In the genomic region with DNA sequence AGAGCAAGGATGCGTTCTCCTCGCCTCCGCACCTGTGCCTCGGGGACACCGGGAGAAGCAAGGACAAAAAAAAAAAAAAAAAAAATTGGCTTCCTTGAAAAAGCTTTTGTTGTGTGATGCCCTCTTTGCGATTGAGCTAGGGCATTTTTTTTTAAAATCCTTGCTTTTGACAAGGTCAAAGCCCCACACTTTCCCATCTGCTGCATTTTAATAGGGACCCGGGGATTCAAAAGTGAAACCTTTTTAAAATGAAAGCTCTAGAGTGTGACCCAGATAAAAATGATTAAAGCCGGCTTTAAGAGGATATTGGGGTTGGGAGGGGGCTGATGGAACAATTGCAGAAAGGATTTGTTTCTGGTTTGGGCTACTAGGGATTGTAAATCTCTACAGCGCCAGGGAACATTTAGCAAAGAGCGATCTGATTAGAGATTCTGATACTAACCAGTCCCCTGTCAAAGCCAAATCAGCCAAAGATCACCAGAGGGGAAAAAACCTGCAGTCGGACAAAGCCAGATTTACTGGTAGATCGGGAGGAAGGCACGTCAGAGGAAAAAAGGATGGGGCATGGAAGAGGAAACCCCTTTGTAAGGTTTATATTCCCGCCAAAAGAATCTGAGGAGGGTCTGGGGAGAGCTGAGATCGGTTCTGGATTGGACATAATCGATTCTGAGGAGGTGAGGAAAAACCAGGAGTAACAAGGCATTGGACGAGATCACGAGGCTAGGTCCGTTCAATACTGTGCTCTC, we compare ENCODE assay signal across 8 mouse cellular contexts. TPM values are rescaled to one million over a fixed set of nuclear protein-coding genes. Genes with fewer than 3 reads are reported as not detected.
A peak's percentile ranks its signal among the peaks of the same experiment; 100 is the strongest.
DNase-seq lines count a peak whose midpoint lies in the region; ATAC-seq and TF ChIP-seq lines count a peak whose summit lies in the region.

No protein-coding gene starts in this region.

- ATAC-seq in forebrain, embryonic 16.5 days, result peak; percentile 13
- no peak for ATAC-seq in intestine, embryonic 16.5 days
- ATAC-seq in lung, embryonic 14.5 days (ENCODE audit: insufficient read depth), result no peak

- no peaks in the 10 kb centered on the region for H3K36me3 ChIP-seq in forebrain, embryonic 16.5 days (ENCODE audit: control insufficient read depth, insufficient read depth)
- no peaks in the 10 kb centered on the region for H3K36me3 ChIP-seq in intestine, embryonic 16.5 days (ENCODE audit: control insufficient read depth, insufficient read depth, low read length)
- no peaks in the 10 kb centered on the region for H3K36me3 ChIP-seq in lung, embryonic 14.5 days (ENCODE audit: insufficient read depth)

- peak; percentile 29 to 44 for DNase-seq in right cerebral cortex, adult 2 months (ENCODE audit: low spot score in 2 of 2)
- DNase-seq in right cerebral cortex, adult 18-20 months, result no peak
- DNase-seq in cerebellum, adult 11-12 months, result peak; percentile 55
- peak; percentile 57 for DNase-seq in lung, embryonic 14.5 days
- DNase-seq in retina, postnatal 7 days (ENCODE audit: low read depth, low spot score), result peak; percentile 54
- no peak for DNase-seq in urinary bladder, adult 18-20 months (ENCODE audit: low spot score in 2 of 2)

- H3K4me2 ChIP-seq in forebrain, embryonic 16.5 days (ENCODE audit: low read length), result peak overlapping the region; percentile 95
- peak overlapping the region; percentile 75 for H3K4me2 ChIP-seq in intestine, embryonic 16.5 days (ENCODE audit: low read depth, low read length)
- H3K4me2 ChIP-seq in lung, embryonic 14.5 days, result peak overlapping the region; percentile 96

- H3K4me1 ChIP-seq in forebrain, embryonic 16.5 days (replicated peaks; ENCODE audit: control insufficient read depth, insufficient read depth, low read length), result peaks cover 17% of the 10 kb centered on the region
- no peaks in the 10 kb centered on the region for H3K4me1 ChIP-seq in intestine, embryonic 16.5 days (ENCODE audit: control insufficient read depth, insufficient read depth, low read length)
- no peaks in the 10 kb centered on the region; the same call in 1 of the 2 replicates for H3K4me1 ChIP-seq in lung, embryonic 14.5 days (ENCODE audit: insufficient read depth)

- H3K27ac ChIP-seq in forebrain, embryonic 16.5 days (ENCODE audit: low read length), result peak overlapping the region; percentile 99
- peak overlapping the region; percentile 96 for H3K27ac ChIP-seq in intestine, embryonic 16.5 days (ENCODE audit: low read length)
- peak overlapping the region; percentile 97 for H3K27ac ChIP-seq in lung, embryonic 14.5 days (ENCODE audit: low read depth)

- TF ChIP-seq CTCF in lung, embryonic 14.5 days (IDR thresholded peaks at IDR 0.05; ENCODE audit: low read depth), result no peak

- H3K9me3 ChIP-seq in forebrain, embryonic 16.5 days (ENCODE audit: control insufficient read depth, low read length), result no peaks in the 10 kb centered on the region
- no peaks in the 10 kb centered on the region for H3K9me3 ChIP-seq in intestine, embryonic 16.5 days (ENCODE audit: control insufficient read depth, low read length)
- H3K9me3 ChIP-seq in lung, embryonic 14.5 days (ENCODE audit: low read depth, low read length), result no peaks in the 10 kb centered on the region

- H3K4me3 ChIP-seq in forebrain, embryonic 16.5 days (replicated peaks; ENCODE audit: low read length), result peak overlapping the region; percentile 95
- H3K4me3 ChIP-seq in intestine, embryonic 16.5 days (ENCODE audit: low read length), result peak overlapping the region; percentile 94
- H3K4me3 ChIP-seq in lung, embryonic 14.5 days (ENCODE audit: low read depth, low read length), result peak overlapping the region; percentile 84

- H3K27me3 ChIP-seq in forebrain, embryonic 16.5 days (replicated peaks; ENCODE audit: control insufficient read depth, insufficient read depth, low read length), result no peaks in the 10 kb centered on the region
- no peaks in the 10 kb centered on the region for H3K27me3 ChIP-seq in intestine, embryonic 16.5 days (replicated peaks; ENCODE audit: control insufficient read depth, insufficient read depth, low read length)
- no peaks in the 10 kb centered on the region for H3K27me3 ChIP-seq in lung, embryonic 14.5 days (ENCODE audit: insufficient read depth, low read length)

- WGBS in forebrain, embryonic 16.5 days, result under 1% methylated on average over 19 of the region's 19 CpGs
- under 1% methylated on average over 19 of the region's 19 CpGs for WGBS in intestine, embryonic 16.5 days
- WGBS in lung, embryonic 14.5 days, result under 1% methylated on average over 19 of the region's 19 CpGs

- H3K9ac ChIP-seq in forebrain, embryonic 16.5 days (replicated peaks; ENCODE audit: low read depth, low read length), result peak overlapping the region; percentile 100
- H3K9ac ChIP-seq in intestine, embryonic 16.5 days (ENCODE audit: low read depth, low read length), result peak overlapping the region; percentile 98
- peak overlapping the region; percentile 91 for H3K9ac ChIP-seq in lung, embryonic 14.5 days

RNA-seq across cellular contexts. Expression of gene Zdhhc17, which starts 0.7 kb away (rescaled TPM):
- 60.7 and 63.6 TPM in 2 replicates for polyA plus RNA-seq in forebrain, embryonic 16.5 days (2015; fragmentation: Nextera tagmentation; extraction: Ambion mirVana)
- polyA plus RNA-seq in intestine, embryonic 16.5 days (2015; fragmentation: Nextera tagmentation; extraction: Ambion mirVana), result 12.8 and 14.8 TPM in 2 replicates
- polyA plus RNA-seq in lung, embryonic 14.5 days (2014; fragmentation: Nextera tagmentation; extraction: Ambion mirVana), result 21.2 and 27.0 TPM in 2 replicates

Comparison
In these comparisons a context has a peak if more than half of its experiments do, and no peak if none do; other contexts are left out.
1. DNase-seq: peak in right cerebral cortex, adult 2 months (2 of 2), cerebellum, adult 11-12 months (single experiment), lung, embryonic 14.5 days (single experiment) and retina, postnatal 7 days (single experiment); none in right cerebral cortex, adult 18-20 months (single experiment) and urinary bladder, adult 18-20 months (0 of 2).
2. Peak in every context shown above with its lines, with median percentiles within 50 percentile points of each other: H3K27ac ChIP-seq, H3K4me2 ChIP-seq, H3K4me3 ChIP-seq and H3K9ac ChIP-seq.